Comparison of ENCODE assay signal across 11 mouse cellular contexts in the genomic region with DNA sequence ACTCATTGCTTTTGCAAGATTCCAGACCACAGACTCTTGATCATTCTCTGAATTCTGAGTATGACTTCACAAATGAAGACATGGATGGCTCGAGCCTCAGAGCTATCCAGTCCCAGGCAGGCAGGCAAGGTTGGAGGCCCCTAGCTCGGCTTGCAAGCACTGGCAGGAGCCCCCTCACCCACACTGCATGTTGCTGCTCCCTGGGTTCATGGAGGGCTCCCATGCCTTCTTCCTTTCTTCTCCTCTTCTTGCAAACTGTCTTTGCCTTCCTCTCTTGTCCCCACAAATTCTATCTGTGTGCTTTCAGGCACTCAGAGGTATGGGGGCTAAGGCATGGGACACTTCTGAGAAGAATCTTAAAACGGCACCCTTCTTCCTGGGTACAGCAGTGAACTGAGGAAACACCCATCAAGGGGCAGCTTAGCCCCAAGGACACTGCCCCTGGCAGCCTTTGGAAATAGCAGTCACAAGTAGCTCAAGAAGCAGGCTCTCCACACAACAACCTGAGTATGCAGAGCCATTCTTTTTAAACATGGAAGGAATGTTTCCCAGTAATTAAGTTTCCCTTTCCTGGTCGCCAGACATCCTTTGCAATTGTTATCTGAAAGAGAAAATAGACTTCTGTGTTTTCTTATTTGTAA. TPM values are rescaled to one million over a fixed set of nuclear protein-coding genes. Genes with fewer than 3 reads are reported as not detected.
DNase-seq lines count a peak whose midpoint lies in the region; ATAC-seq and TF ChIP-seq lines count a peak whose summit lies in the region.
"Had no signal": no experiment of that assay in that cellular context is flagged by ENCODE, and none has a peak within 500 bp of the region (broad histone marks: within the 10 kb centered on the region; RNA-seq: fewer than 3 reads in every experiment).

No protein-coding gene starts in this region.

- H3K36me3 ChIP-seq in kidney, postnatal 0 days (ENCODE audit: insufficient read depth, low read length): no peaks in the 10 kb centered on the region
- no peaks in the 10 kb centered on the region for H3K36me3 ChIP-seq in embryonic facial prominence, embryonic 11.5 days (replicated peaks; ENCODE audit: control insufficient read depth, insufficient read depth, low read depth, low read length)
- H3K36me3 ChIP-seq in hindbrain, embryonic 13.5 days: no peaks in the 10 kb centered on the region
- no peaks in the 10 kb centered on the region for H3K36me3 ChIP-seq in midbrain, postnatal 0 days (ENCODE audit: insufficient read depth, low read length)

- H3K27me3 ChIP-seq in kidney, postnatal 0 days (ENCODE audit: insufficient read depth, low read length): no peaks in the 10 kb centered on the region
- H3K27me3 ChIP-seq in embryonic facial prominence, embryonic 11.5 days (ENCODE audit: control insufficient read depth, insufficient read depth, low read length): no peaks in the 10 kb centered on the region
- no peaks in the 10 kb centered on the region for H3K27me3 ChIP-seq in hindbrain, embryonic 13.5 days
- no peaks in the 10 kb centered on the region for H3K27me3 ChIP-seq in midbrain, postnatal 0 days (ENCODE audit: insufficient read depth, low read length)

- 0 out of 2 replicates have a peak overlapping the region, but pooled peaks have one; percentile 36 for H3K27ac ChIP-seq in kidney, postnatal 0 days
- H3K27ac ChIP-seq in embryonic facial prominence, embryonic 11.5 days (replicated peaks; ENCODE audit: low read depth, low read length): peak overlapping the region; percentile 90
- peak overlapping the region; percentile 76 for H3K27ac ChIP-seq in hindbrain, embryonic 13.5 days
- peak overlapping the region; percentile 65 for H3K27ac ChIP-seq in midbrain, postnatal 0 days (ENCODE audit: low read depth, low read length)

- no peak overlapping the region for H3K4me2 ChIP-seq in kidney, postnatal 0 days (ENCODE audit: low read length)
- H3K4me2 ChIP-seq in embryonic facial prominence, embryonic 11.5 days (ENCODE audit: low read depth, low read length): no peak overlapping the region
- no peak overlapping the region for H3K4me2 ChIP-seq in hindbrain, embryonic 13.5 days
- H3K4me2 ChIP-seq in midbrain, postnatal 0 days (ENCODE audit: low read depth, low read length, poor library complexity, severe bottlenecking): no peak overlapping the region

- peaks cover 10% of the 10 kb centered on the region; the same call in 1 of the 2 replicates for H3K4me1 ChIP-seq in kidney, postnatal 0 days (replicated peaks; ENCODE audit: insufficient read depth, low read length)
- peaks cover 8% of the 10 kb centered on the region for H3K4me1 ChIP-seq in embryonic facial prominence, embryonic 11.5 days (ENCODE audit: control insufficient read depth, insufficient read depth, low read length)
- peaks cover 69% of the 10 kb centered on the region for H3K4me1 ChIP-seq in hindbrain, embryonic 13.5 days (replicated peaks)
- H3K4me1 ChIP-seq in midbrain, postnatal 0 days (ENCODE audit: insufficient read depth, low read length): peaks cover 14% of the 10 kb centered on the region

- no peak overlapping the region for H3K4me3 ChIP-seq in kidney, postnatal 0 days (replicated peaks; ENCODE audit: low read depth, low read length)
- H3K4me3 ChIP-seq in embryonic facial prominence, embryonic 11.5 days (ENCODE audit: low read depth, low read length): no peak overlapping the region
- H3K4me3 ChIP-seq in hindbrain, embryonic 13.5 days: no peak overlapping the region
- no peak overlapping the region for H3K4me3 ChIP-seq in midbrain, postnatal 0 days (ENCODE audit: low read depth, low read length)

- DNase-seq in kidney, postnatal 0 days (ENCODE audit: low spot score): peak; percentile 29
- DNase-seq in kidney, adult 8-10 months: no peak
- DNase-seq in embryonic facial prominence, embryonic 11.5 days (ENCODE audit: low spot score): peak; percentile 48
- DNase-seq in midbrain, postnatal 0 days (ENCODE audit: low spot score): no peak
- DNase-seq in urinary bladder, postnatal 10 days (ENCODE audit: low spot score): no peak
- DNase-seq in kidney, adult 11 months: no peak
- no peak for DNase-seq in layer of hippocampus, postnatal 14 days (ENCODE audit: low spot score in 2 of 2)
- DNase-seq: liver had no signal

- no peak for ATAC-seq in kidney, postnatal 0 days (replicated peaks; ENCODE audit: low FRiP score, low read depth)
- no peak for ATAC-seq in embryonic facial prominence, embryonic 11.5 days (replicated peaks; ENCODE audit: insufficient number of reproducible peaks, low FRiP score, low TSS enrichment, low read depth)
- ATAC-seq in hindbrain, embryonic 13.5 days (ENCODE audit: low FRiP score): no peak
- ATAC-seq in midbrain, postnatal 0 days (ENCODE audit: low FRiP score): no peak

- no peak for TF ChIP-seq CTCF in kidney, postnatal 0 days (IDR thresholded peaks at IDR 0.05; ENCODE audit: low read depth)
- no peak for TF ChIP-seq CTCF in midbrain, postnatal 0 days (IDR thresholded peaks at IDR 0.05)

- 44% methylated on average over 4 of the region's 4 CpGs for WGBS in kidney, postnatal 0 days
- WGBS in embryonic facial prominence, embryonic 11.5 days: 24% methylated on average over 4 of the region's 4 CpGs
- WGBS in hindbrain, embryonic 13.5 days: 29% methylated on average over 4 of the region's 4 CpGs
- WGBS in midbrain, postnatal 0 days: 42% methylated on average over 4 of the region's 4 CpGs

- no peaks in the 10 kb centered on the region for H3K9me3 ChIP-seq in kidney, postnatal 0 days (replicated peaks; ENCODE audit: low read length)
- H3K9me3 ChIP-seq in embryonic facial prominence, embryonic 11.5 days (replicated peaks; ENCODE audit: control insufficient read depth, low read length): no peaks in the 10 kb centered on the region
- no peaks in the 10 kb centered on the region for H3K9me3 ChIP-seq in hindbrain, embryonic 13.5 days
- H3K9me3 ChIP-seq in midbrain, postnatal 0 days (ENCODE audit: low read length): no peaks in the 10 kb centered on the region
- H3K9me3 ChIP-seq: G1E had no signal

- no peak overlapping the region for H3K9ac ChIP-seq in kidney, postnatal 0 days (ENCODE audit: low read depth, low read length)
- no peak overlapping the region for H3K9ac ChIP-seq in embryonic facial prominence, embryonic 11.5 days (replicated peaks; ENCODE audit: low read length)
- H3K9ac ChIP-seq in hindbrain, embryonic 13.5 days: no peak overlapping the region; the same call in 1 of the 2 replicates
- H3K9ac ChIP-seq in midbrain, postnatal 0 days (replicated peaks; ENCODE audit: low read length, poor library complexity, severe bottlenecking): no peak overlapping the region

RNA-seq across cellular contexts. Expression of gene Zfp957, which starts 44.3 kb away (rescaled TPM):
- not detected in 2 replicates for polyA plus RNA-seq in kidney, postnatal 0 days (2015; fragmentation: Nextera tagmentation; extraction: Ambion mirVana)
- polyA plus RNA-seq in embryonic facial prominence, embryonic 11.5 days (2014; fragmentation: Nextera tagmentation; extraction: Ambion mirVana): not detected in 2 replicates
- polyA plus RNA-seq in hindbrain, embryonic 13.5 days (2015; fragmentation: Nextera tagmentation; extraction: Ambion mirVana): not detected in 2 replicates
- not detected in 2 replicates for total RNA-seq in midbrain, postnatal 0 days (2014; rRNA removed)
- 0.07 TPM in 1 of 2 replicates, not detected in the other for polyA plus RNA-seq in midbrain, postnatal 0 days (2015; fragmentation: Nextera tagmentation; extraction: Ambion mirVana)
- total RNA-seq in layer of hippocampus, postnatal 14 days (2021): not detected
- total RNA-seq: G1E had no signal
- polyA plus RNA-seq: G1E; heart, embryonic 14.5 days had no signal

Comparison
In these comparisons a context has a peak if more than half of its experiments do, and no peak if none do; other contexts are left out.
1. DNase-seq: peak in kidney, postnatal 0 days (single experiment) and embryonic facial prominence, embryonic 11.5 days (single experiment); none in kidney, adult 8-10 months (0 of 2), midbrain, postnatal 0 days (single experiment), urinary bladder, postnatal 10 days (single experiment), kidney, adult 11 months (single experiment) and layer of hippocampus, postnatal 14 days (0 of 2).
2. H3K27ac ChIP-seq: peak in every context shown above with its lines; median percentile 90 in embryonic facial prominence, embryonic 11.5 days; 76 in hindbrain, embryonic 13.5 days; 65 in midbrain, postnatal 0 days; 36 in kidney, postnatal 0 days.